In the genomic region with DNA sequence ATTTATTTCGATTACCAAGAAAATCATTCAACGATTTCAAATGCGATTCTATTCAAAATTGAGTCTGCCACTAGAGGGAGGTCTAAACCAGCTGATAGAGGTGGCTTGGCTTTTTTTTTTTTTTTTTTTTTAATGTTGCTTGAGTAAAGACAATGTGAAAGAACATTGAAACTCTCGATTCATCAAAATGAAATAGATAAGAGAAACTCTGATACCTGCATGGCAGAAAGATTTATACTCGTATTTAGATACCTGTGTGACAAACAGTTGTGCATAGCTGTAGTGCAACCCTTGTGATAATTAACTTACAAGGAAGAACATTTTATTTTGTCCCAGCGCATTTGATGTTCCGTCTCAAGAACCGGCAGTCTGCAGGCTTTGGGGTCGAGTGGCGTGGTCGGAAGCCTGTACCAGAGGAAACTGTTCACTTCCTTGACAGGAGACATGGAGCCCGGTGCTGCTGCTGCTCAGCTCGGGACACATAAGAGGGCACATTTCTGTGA, we compare ENCODE assay signal across 8 mouse cellular contexts.
DNase-seq lines count a peak whose midpoint lies in the region; ATAC-seq and TF ChIP-seq lines count a peak whose summit lies in the region.

No protein-coding gene starts in this region.

- H3K9me3 ChIP-seq in MEL (replicated peaks; ENCODE audit: insufficient read depth, low read length): no peaks in the 10 kb centered on the region
- no peaks in the 10 kb centered on the region for H3K9me3 ChIP-seq in forebrain, embryonic 12.5 days
- H3K9me3 ChIP-seq in midbrain, embryonic 14.5 days (ENCODE audit: control insufficient read depth, low read length): no peaks in the 10 kb centered on the region

- H3K79me2 ChIP-seq in MEL (ENCODE audit: control insufficient read depth, insufficient read depth, low read length, poor library complexity): no peaks in the 10 kb centered on the region

- peak overlapping the region; percentile 36 for H3K4me2 ChIP-seq in forebrain, embryonic 12.5 days
- H3K4me2 ChIP-seq in midbrain, embryonic 14.5 days (ENCODE audit: low read length): peak overlapping the region; percentile 55

- no peak overlapping the region for H3K27ac ChIP-seq in MEL (ENCODE audit: control insufficient read depth, low read depth, low read length)
- H3K27ac ChIP-seq in forebrain, embryonic 12.5 days: no peak overlapping the region
- H3K27ac ChIP-seq in kidney, adult 2 months (ENCODE audit: insufficient read depth, low read depth, low read length): no peak overlapping the region
- H3K27ac ChIP-seq in midbrain, embryonic 14.5 days (replicated peaks; ENCODE audit: low read depth, low read length): peak overlapping the region; percentile 55; the same call in 1 of the 2 replicates

- ATAC-seq in cerebellum, adult (ENCODE audit: insufficient number of reproducible peaks, low FRiP score, low TSS enrichment): no peak
- ATAC-seq in forebrain, embryonic 12.5 days (ENCODE audit: low FRiP score): 0 out of 2 replicates have a peak, but pooled peaks have one; percentile 13
- ATAC-seq in midbrain, embryonic 14.5 days (ENCODE audit: low FRiP score, low TSS enrichment): no peak

- WGBS in forebrain, embryonic 12.5 days: 44% methylated on average over 13 of the region's 13 CpGs
- 11% methylated on average over 13 of the region's 13 CpGs for WGBS in kidney, adult 2 months
- WGBS in midbrain, embryonic 14.5 days: 32% methylated on average over 13 of the region's 13 CpGs

- no peak for TF ChIP-seq EP300 in MEL (IDR thresholded peaks at IDR 0.05; ENCODE audit: low read depth in 1 of 2, low read length in 2 of 2)

- H3K4me1 ChIP-seq in MEL (ENCODE audit: control insufficient read depth in 1 of 2, insufficient read depth in 2 of 2, low read length in 2 of 2): no peaks in the 10 kb centered on the region
- peaks cover 6% of the 10 kb centered on the region for H3K4me1 ChIP-seq in forebrain, embryonic 12.5 days
- peaks cover 3% of the 10 kb centered on the region; the same call in 1 of the 2 replicates for H3K4me1 ChIP-seq in kidney, adult 2 months (ENCODE audit: control insufficient read depth, insufficient read depth, low read length)
- peaks cover 6% of the 10 kb centered on the region; the same call in 1 of the 2 replicates for H3K4me1 ChIP-seq in midbrain, embryonic 14.5 days (ENCODE audit: control insufficient read depth, insufficient read depth, low read length)

- H3K9ac ChIP-seq in MEL (ENCODE audit: control insufficient read depth, low read depth, low read length, poor library complexity, severe bottlenecking): no peak overlapping the region
- H3K9ac ChIP-seq in forebrain, embryonic 12.5 days: no peak overlapping the region
- no peak overlapping the region; the same call in 1 of the 2 replicates for H3K9ac ChIP-seq in midbrain, embryonic 14.5 days (replicated peaks; ENCODE audit: low read length)

- DNase-seq in cerebellum, postnatal 10 days: peak; percentile 37 to 77
- DNase-seq in MEL (ENCODE audit: low read depth, low spot score): peak; percentile 30
- DNase-seq in kidney, adult 2 months: peak; percentile 36
- peak; percentile 86 for DNase-seq in midbrain, embryonic 14.5 days
- no peak for DNase-seq in frontal cortex, postnatal 25 days (ENCODE audit: low spot score in 2 of 2)
- no peak for DNase-seq in testis, postnatal 10 days (ENCODE audit: low spot score)

- no peaks in the 10 kb centered on the region for H3K27me3 ChIP-seq in MEL (ENCODE audit: control insufficient read depth in 1 of 2, insufficient read depth in 2 of 2, low read length in 2 of 2)
- no peaks in the 10 kb centered on the region for H3K27me3 ChIP-seq in forebrain, embryonic 12.5 days
- no peaks in the 10 kb centered on the region for H3K27me3 ChIP-seq in kidney, adult 2 months (replicated peaks; ENCODE audit: control insufficient read depth, insufficient read depth, low read length)
- no peaks in the 10 kb centered on the region for H3K27me3 ChIP-seq in midbrain, embryonic 14.5 days (ENCODE audit: control insufficient read depth, insufficient read depth, low read length)

- peak overlapping the region; percentile 28 to 41 for H3K4me3 ChIP-seq in MEL (ENCODE audit: control insufficient read depth in 1 of 2, insufficient read depth in 1 of 2, low read depth in 2 of 2, low read length in 2 of 2)
- peak overlapping the region; percentile 16 for H3K4me3 ChIP-seq in forebrain, embryonic 12.5 days (replicated peaks)
- peak overlapping the region; percentile 12; the same call in 1 of the 2 replicates for H3K4me3 ChIP-seq in kidney, adult 2 months (ENCODE audit: insufficient read depth, low read depth, low read length)
- peak overlapping the region; percentile 18; the same call in 1 of the 2 replicates for H3K4me3 ChIP-seq in midbrain, embryonic 14.5 days (replicated peaks; ENCODE audit: low read depth, low read length)

- TF ChIP-seq RAD21 in MEL (IDR thresholded peaks at IDR 0.05; ENCODE audit: low read depth, low read length): peak; percentile 66

- peak in 1 of 3 experiments; percentile 53; a peak in 2 of 6 replicates for TF ChIP-seq CTCF in MEL (IDR thresholded peaks at IDR 0.05 in 2 of 3, conservative IDR thresholded peaks at IDR 0.05 in 1 of 3; ENCODE audit: control insufficient read depth in 1 of 3, insufficient read depth in 1 of 3, low read depth in 2 of 3, low read length in 3 of 3, poor library complexity in 1 of 3, severe bottlenecking in 1 of 3)
- TF ChIP-seq CTCF in kidney, adult 2 months (conservative IDR thresholded peaks at IDR 0.05; ENCODE audit: insufficient read depth, insufficient read length, low read depth, low read length): no peak

- no peaks in the 10 kb centered on the region for H3K36me3 ChIP-seq in MEL (ENCODE audit: control insufficient read depth in 1 of 2, insufficient read depth in 2 of 2, low read length in 2 of 2)
- H3K36me3 ChIP-seq in forebrain, embryonic 12.5 days (replicated peaks): no peaks in the 10 kb centered on the region
- H3K36me3 ChIP-seq in kidney, adult 2 months (ENCODE audit: control insufficient read depth, insufficient read depth, low read length): no peaks in the 10 kb centered on the region
- H3K36me3 ChIP-seq in midbrain, embryonic 14.5 days (ENCODE audit: control insufficient read depth, insufficient read depth, low read length): no peaks in the 10 kb centered on the region

- no peak for TF ChIP-seq POLR2A in MEL (IDR thresholded peaks at IDR 0.05; ENCODE audit: control insufficient read depth in 1 of 2, insufficient read depth in 1 of 2, low read depth in 1 of 2, low read length in 2 of 2, poor library complexity in 1 of 2)
- TF ChIP-seq POLR2A in kidney, adult 2 months (IDR thresholded peaks at IDR 0.05; ENCODE audit: low read depth, low read length): no peak

TF ChIP-seq in MEL, 35 proteins besides CTCF, POLR2A, EP300 and RAD21:
- TF ChIP-seq ZKSCAN1 (IDR thresholded peaks at IDR 0.05; ENCODE audit: low read depth, low read length) (peak; percentile 47; the same call in 1 of the 2 replicates), SMC3 (IDR thresholded peaks at IDR 0.05; ENCODE audit: low read depth, low read length) (peak; percentile 49), KAT2A (conservative IDR thresholded peaks at IDR 0.05; ENCODE audit: low read depth, low read length) (no peak), ZMIZ1 (IDR thresholded peaks at IDR 0.05; ENCODE audit: low read depth, low read length) (no peak), ZNF384 (IDR thresholded peaks at IDR 0.05; ENCODE audit: low read depth, low read length) (peak; percentile 98), MYC (IDR thresholded peaks at IDR 0.05; ENCODE audit: low read depth, low read length) (no peak)

Comparison
In these comparisons a context has a peak if more than half of its experiments do, and no peak if none do; other contexts are left out.
1. DNase-seq: peak in cerebellum, postnatal 10 days (2 of 2), MEL (single experiment), kidney, adult 2 months (single experiment) and midbrain, embryonic 14.5 days (single experiment); none in frontal cortex, postnatal 25 days (0 of 2) and testis, postnatal 10 days (single experiment).
2. Peak in every context shown above with its lines, with median percentiles within 50 percentile points of each other: H3K4me3 ChIP-seq.